Mouse (Mus musculus): ENCODE measurements around the gene Cish.
"Not testable (repeated sequence)": the region's sequence is repeated elsewhere in the genome, so short reads cannot be mapped to it uniquely, and the experiment has no call there.

Cish gene

DNA sequence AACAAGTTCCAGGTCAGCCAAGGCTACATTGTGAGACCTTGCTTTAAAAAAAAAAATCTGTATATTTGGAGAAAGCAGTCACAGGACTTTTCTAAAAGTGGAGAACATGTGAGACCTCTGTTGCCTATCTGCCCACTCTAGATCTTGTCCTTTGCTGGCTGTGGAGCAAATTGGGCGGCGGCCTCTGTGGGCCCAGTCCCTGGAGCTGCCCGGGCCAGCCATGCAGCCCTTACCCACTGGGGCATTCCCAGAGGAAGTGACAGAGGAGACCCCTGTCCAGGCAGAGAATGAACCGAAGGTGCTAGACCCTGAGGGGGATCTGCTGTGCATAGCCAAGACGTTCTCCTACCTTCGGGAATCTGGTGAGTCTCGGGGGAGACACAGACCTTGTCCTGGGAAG, 4.0 kb downstream of the Cish start:
- DNase-seq (ENCODE audit: low read depth), result no peak

DNA sequence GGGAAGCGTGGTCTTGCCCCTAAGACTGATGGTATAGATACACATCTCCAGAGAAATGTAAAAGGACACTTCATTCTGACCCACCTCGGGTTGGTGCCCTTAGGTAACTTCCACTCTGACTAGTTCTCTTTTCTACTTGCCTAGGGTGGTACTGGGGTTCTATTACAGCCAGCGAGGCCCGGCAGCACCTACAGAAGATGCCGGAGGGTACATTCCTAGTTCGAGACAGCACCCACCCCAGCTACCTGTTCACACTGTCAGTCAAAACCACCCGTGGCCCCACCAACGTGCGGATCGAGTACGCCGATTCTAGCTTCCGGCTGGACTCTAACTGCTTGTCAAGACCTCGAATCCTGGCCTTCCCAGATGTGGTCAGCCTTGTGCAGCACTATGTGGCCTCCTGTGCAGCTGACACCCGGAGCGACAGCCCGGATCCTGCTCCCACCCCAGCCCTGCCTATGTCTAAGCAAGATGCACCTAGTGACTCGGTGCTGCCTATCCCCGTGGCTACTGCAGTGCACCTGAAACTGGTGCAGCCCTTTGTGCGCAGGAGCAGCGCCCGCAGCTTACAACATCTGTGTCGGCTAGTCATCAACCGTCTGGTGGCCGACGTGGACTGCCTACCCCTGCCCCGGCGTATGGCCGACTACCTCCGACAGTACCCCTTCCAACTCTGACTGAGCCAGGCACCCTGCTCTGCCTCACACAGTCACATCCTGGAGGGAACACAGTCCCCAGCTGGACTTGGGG, 4.6 kb downstream of the Cish start:
- no peak for DNase-seq (ENCODE audit: low read depth)

DNA sequence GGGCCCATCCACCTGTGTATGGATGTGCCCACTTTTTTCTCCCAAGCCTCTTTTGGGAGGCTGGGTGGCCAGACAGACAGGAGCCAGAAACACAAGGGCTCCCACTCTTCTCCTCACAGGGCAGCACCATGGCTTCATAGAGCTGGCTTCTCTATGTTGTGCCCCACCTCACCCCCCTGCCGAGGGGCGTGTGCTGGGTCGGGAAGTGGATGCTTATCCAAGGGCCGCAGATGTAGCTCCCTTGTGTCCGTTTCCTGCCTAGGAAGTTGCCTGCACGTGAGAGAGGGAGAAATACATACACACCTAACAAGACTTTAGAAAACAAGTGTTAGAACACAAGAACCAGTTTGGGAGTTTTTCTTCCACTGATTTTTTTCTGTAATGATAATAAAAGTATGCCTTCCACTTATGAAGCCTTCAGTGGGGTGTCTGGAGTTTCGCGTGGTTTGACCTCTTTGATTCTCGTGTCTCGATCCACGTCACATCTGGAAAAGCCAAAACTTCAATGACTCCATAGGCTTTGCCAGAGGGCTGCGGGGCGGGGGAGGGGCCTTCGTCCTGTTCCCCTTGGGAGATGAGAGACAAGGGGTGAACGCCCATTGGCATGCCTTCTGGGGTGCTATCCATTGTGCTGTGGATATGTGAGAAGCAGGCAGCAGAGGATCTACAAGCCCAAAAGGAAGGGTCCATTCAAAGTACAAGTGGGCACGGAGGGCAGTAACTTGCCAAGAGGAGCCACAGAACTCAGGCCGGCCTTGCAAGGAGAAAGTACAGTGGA, 5.9 kb downstream of the Cish start:
- DNase-seq (ENCODE audit: low read depth), result no peak

DNA sequence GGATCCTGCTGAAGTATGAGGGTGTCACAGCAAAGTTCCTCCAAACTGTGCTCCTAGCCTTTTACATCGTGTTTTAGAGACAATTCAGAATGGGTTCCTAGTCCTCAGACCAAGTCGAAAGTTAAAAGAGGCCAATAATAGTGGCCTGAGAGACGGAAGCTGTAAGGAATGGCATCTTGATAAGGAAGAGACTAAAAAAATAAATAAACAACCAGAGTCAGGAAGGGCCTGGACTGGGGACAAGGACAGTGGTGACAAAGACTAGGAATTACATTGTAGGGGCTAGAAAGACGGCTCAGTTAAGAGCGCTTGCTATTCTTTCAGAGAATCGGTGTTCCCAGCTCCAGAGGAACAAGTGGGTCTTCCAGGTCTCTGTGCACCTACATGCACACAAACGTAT, 6.8 kb downstream of the Cish start:
- DNase-seq (ENCODE audit: low read depth), result no peak

DNA sequence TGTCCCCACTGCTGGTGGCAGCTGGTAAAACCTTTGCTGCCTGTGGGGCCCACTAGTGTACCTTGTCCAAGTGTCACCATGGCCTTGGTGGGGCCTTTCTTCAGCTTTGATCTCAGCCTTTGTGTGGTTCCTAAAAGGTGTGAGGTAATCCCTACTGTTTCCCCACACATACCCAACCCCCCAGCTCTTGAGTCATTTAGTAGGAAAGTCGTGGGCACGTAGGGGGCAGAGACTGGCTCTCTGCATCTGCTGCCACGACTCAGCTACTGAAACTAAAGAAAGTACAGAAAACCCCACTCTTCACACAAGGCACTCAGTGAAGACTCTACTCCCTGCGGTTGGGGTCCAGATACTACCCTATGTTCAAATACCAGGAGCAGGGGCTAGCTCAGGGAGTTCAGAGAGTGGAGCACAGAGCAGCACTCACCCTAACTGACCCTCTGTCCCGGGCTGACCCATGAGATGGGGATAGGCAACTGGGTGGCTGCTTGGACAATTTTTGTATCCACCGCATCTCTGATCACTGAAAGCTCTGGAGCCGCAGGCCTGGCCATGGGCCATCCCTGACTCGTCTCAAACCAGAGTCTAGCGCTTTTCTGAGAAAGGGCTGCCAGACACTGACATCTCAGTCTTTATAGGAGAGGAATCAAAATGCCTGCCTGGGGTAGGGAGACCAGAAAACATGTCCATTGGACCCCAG, 7.4 kb downstream of the Cish start:
- DNase-seq (ENCODE audit: low read depth), result no peak

DNA sequence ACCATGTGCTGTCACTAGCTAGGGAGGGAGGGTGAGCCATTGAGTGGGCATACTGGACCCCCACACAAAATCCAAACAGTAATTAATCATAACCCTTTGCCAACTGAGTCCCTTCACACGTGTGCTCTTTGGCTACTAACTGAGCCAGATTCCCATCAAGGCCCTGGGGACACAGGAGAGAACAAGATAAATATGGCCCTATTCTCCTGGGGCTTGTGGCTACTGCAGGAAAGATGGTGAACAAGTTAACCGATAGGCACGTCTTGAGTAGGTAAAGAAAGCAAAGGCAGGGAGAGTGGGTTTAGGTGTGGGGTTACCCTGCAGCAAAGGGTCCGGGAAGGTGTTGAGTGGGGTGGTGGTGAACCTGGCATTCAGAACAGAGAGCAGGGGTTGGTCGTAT, 8.1 kb downstream of the Cish start:
- DNase-seq (ENCODE audit: low read depth), result no peak

DNA sequence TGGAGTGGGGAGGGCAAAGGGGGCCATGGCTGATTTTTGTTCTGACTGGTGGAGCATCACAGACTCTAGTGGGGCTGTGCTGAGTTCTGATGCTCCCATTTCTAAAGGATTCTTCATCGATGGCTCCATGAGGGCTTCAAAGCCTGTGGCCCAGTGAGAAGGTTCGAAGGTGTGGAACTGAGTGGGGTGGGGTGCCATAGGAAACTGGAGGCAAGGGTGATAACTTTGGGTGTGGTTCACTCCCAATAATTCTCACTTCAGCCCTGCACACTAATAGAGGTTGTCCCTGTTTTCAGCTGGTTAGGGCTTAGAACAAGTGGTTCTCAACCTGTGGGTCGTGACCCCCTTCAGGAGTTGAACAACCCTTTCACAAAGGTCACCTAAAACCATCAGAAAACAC, 8.6 kb downstream of the Cish start:
- DNase-seq (ENCODE audit: low read depth), result no peak

DNA sequence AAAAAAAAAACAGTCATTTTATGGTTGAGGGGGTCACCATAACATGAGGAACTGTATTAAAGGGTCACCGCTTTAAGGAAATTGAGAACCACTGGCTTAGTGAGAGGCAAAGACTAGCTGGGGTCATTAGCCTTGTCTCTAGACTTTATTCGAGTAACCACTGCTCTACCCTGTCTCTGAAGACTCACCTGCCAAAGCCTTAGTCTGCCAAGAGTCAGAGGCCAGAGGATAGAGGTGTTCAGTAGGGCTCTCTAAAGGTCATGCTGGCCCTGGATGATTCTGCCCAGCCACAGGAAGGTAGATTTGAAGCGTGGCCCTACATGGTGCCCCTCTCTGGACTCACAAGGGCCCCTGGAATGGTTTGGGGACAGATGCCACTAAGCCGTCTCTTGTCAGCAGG, 9.2 kb downstream of the Cish start:
- no peak for DNase-seq (ENCODE audit: low read depth)

DNA sequence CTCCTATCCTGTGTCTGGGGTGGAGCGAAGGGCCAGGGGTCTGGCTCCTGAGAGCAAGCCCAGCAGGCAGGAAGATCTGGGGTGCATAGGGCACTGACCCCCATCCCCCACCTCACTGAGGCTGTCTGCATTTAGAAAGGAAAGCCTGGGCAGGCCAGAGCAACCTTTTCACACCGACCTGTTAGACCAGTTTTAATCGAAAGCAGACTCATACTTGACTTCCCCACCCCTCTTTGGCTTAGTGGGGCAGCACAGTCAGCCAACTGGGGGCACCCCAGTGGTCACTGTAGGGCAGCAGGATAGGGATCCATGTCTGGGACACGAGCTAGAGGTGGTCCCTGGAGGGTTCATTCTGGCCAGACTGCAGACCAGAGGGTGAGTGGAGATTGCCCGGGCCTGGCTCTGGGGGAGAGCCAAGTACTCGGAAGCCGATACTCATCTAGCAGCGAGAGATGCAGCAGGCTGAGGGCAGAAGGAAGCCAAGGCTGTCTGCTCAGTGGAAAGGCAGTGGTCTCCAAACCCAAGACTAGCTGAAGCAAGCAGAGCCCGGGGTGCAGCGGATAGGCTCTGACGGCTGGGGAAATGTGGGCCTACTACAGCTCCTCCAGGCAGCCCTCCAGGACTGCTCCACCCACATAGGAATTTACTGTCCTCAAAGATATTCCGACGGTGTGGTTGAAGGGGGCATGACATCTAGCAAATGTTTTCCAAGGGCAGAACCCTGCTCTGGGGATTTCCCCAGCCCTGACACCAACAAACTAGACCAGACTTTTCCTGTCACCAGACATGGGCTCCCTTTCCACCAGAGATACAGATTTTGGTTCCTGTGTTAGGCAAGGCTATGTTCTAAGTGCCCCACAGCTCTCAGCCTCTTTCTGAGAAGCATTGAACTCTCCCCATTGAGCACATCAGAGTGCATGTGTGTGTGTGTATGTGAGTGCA, 10.0 kb downstream of the Cish start:
- no peak for DNase-seq (ENCODE audit: low read depth)

DNA sequence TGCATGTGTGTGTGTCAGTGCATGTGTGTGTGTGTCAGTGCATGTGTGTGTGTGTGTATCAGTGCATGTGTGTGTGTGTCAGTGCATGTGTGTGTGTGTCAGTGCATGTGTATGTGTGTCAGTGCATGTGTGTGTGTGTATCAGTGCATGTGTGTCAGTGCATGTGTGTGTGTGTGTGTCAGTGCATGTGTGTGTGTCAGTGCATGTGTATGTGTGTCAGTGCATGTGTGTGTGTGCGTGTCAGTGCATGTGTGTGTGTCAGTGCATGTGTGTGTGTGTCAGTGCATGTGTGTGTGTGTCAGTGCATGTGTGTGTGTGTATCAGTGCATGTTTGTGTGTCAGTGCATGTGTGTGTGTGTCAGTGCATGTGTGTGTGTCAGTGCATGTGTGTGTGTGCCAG, 10.8 kb downstream of the Cish start:
- DNase-seq (ENCODE audit: low read depth), result not testable (repeated sequence)

DNA sequence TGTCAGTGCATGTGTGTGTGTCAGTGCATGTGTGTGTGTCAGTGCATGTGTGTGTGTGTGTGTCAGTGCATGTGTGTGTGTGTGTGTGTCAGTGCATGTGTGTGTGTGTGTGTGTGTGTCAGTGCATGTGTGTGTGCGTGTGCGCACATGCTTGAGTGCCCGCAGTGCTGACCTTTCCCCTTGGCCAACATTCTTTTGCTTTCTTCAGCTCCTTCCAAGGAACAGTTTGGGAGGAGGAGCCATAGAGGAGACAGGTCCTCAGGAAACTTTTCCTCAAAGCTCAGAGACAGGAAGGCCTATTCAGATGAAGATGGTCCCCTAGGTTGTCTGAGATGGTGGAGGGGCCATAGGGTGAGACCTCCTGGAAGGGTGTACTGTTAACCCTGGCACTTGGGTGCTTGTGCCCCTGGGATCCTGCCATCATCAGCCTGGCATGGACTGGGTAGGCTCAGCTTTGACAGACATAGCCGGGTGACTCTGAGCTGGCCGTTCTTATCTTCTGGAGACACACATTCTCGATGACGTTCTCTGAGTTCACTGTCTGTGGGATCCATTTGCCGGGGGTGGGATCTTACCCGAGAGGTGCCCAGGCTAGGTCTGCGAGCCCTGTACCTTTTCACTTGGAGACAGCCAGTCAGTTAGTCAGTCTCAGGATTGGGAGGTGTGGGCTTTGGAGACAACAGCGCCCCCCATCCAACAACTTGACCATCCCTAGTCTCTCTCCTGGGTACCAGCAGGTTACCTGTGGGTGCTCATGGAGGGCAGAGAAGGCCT, 11.5 kb downstream of the Cish start:
- DNase-seq (ENCODE audit: low read depth), result no peak

DNA sequence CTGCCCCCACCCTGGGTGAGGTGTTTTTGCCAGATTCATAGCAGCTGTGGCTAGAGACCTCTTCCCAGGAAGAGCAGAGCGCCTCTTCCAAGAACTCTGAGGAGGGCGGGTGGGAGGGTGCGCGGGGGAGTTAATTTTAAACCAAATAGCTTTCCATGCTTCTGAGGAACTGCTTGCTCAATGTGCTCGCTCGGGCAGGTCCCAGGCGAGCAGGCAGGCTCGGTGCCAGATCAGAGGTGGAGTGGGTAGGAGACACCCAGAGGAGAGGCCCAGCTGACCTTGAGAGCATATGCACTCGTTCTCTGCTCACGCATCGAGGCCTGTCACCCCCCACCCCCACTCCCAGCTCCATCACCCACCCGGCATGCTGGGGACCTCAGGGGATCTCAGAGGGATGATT, 12.1 kb downstream of the Cish start:
- no peak for DNase-seq (ENCODE audit: low read depth)

DNA sequence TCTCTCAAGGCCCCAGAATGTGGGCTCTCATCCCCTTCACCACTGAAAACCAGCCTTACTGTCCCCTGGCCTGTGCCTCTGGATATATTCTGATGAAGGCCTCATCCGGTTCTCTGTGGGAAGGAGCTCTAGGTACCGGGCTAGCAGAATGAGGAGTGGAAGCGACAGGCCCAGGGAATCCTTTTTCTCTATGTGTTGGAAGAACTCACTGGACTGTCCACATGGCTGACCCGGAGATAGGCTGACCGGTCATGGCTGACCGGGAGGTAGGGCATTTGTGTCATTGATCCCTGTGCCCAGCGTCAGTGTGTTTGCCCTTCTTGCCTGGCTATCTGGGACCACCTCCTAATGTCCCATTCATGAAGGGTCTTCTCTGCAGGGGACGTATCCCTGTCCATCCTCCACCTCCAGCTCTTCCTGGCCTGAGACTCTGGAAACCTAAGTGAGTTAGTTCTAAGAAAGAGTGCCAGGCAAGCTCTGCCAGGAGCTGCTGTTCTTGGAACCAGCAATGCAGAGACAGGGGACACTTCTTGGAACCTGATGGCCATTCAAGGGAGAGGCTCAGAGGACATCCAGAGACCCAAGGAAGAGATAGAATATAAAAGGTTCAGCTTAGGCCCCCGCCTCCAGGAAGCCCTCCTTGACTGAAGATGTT, 12.6 kb downstream of the Cish start:
- DNase-seq (ENCODE audit: low read depth), result no peak

DNA sequence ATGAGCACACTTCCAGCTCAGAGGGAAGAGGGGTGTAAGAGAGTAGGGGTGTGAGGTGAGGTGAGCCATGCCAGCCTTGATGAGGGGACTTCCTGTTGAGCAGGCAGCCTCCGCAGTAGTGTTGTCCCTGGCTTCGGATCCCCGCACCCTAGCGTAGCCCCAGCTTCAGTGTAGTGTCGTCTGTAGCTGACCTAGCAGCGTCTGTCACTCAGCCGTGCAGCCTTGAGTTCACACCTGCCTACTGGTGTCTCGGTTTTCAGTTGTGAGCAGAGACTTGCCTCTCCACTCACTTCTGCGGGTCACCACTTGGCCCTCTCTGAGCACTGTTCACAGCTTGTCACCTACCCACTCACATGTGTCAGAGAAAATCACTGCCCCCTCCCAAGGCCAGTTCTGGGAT, 13.3 kb downstream of the Cish start:
- DNase-seq (ENCODE audit: low read depth), result no peak

DNA sequence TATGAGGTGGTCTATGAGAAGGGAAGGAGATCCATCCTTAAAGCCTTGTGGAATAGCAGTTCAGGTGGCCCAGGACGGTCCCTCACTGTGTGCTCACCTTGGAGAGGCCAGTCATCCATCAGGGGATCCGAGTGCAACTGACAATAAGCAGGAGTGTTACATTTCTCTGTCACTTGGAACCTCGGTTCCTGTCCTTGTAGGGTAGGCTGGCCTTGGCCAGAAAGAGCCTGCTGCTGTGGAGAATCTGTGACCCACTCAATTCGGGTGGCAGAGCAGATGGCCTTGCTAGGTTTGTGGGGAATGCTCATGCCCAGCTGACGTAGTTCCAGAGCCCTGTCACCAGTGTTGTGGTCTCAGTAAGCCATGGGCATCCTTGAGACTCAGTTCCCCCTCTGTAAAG, 13.8 kb downstream of the Cish start:
- DNase-seq (ENCODE audit: low read depth), result no peak

DNA sequence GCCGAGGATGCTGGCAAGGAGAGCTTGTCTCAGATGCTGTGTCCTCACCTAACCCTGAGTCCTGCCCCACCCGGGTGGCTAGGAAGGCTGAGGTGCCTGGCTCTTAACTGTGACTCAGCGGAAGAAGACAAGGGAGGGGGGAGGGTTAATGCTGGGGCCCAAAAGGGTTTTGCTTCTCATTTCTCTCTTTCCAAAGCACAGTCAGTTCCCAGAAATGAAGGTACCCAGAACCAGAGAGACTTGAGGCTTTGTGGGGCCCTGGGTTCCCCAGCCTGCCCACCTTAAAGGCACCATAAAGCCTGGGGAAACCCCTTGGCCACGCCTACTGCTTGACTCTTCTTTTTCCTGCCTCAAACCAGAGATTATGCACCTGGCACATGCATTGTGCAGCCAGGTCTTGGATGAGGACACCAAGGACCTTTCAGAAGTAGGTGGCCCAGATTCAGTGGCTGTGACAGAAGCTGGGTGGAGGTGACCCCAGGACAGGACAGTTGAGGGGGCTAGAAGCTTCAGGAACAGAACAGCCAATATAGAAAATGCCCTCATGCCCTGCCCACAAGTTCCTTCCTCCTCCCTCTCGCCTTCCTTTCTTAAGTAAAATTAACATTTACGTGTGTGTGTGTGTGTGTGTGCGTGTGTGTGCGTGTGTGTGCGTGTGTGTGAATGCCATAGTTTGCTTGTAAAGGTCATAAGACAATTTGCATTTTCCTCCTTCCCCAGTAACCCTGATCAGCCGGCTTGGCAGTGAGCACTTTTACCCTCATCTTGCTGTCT, 17.2 kb downstream of the Cish start:
- DNase-seq (ENCODE audit: low read depth), result no peak

DNA sequence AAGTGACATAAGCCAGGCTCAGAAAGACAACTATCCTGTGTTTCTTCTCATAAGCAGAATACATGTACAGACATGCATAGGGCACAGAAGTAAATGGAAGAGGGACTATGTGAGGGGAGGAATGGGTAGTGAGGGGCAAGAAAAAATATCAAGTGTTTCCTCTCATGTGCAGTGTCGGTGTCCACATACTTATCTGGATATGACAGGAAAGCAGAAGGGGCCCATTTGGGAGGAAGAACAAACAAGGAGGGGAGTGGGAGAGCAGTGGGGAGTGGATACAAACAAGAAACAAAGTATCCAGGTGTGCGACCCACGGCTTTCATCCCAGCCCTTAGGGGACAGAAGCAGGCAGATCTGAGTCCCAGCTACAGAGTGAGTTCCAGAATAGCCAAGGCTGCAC, 18.1 kb downstream of the Cish start:
- no peak for DNase-seq (ENCODE audit: low read depth)

DNA sequence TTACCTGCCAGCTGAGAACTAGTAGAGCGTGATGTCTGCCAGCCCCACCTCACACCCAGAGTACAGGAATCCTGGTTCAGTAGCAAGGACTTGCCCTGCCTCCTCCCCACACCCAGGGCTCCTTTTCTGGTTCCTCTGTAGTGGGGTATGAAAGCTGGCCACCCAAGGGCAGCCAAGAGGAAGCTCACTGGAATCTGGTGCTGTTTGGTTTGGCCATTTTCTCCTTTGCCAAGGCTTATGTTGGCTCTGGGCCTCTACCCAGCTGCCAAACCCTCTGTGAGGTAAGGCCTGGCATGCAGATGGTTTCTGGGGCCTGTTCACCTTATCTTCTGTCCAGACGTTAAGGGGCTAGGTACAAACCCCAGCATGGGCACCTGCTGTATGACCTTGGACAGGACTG, 20.0 kb downstream of the Cish start:
- no peak for DNase-seq (ENCODE audit: low read depth)

DNA sequence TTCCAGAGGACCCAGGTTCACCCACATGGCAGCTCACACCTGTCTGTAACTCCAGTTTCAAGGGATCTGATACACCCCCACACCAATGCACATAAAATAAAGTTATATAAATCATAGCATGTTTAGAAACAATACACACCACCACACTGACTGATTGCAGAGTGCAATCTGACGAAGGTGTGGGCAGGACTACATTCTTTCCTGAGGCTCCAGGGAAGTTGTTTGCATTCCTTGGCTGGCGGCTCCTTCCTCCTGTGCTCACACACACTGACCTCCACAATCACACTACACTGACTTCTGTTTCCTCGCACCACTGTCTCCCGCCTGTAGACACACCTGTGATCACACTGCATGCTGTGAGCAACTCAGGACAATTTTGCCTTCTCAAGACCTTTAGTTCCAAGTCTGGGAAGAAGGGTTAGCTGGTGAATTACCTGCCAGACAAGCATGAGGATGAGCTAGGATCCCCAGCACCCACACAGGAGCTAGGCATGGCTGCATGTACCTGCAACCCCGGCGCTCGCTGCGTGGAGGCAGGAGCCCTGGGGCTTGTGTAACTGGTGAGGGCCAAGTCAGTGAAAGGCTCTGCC, 26.7 kb downstream of the Cish start:
- DNase-seq (ENCODE audit: low read depth), result no peak

DNA sequence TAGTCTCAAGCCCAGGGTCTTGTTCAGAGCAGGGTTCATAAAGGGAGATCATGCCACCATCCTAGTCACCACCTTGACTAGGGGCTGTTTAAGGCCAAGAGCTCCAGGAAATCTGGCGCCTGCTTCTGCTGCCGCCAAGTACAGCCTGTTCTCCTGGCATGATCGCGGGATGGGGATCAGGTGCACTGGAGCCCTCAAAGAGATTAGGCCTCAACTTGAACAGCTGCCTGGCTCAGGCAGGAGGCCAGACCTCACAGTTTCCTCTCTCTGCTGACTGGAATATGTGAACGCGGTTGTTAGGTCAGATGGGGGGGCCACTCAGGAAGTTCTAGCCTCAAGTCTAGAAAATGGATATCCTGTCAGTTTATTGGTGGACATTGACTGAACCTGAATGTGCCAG, 27.7 kb downstream of the Cish start:
- DNase-seq (ENCODE audit: low read depth), result peak; percentile 64

Data from fibroblast of lung, adult 2 months (primary cell).